Mouse (Mus musculus): ENCODE data around the gene Gm266.

GRCm38 (mm10) chr12:111441523-111441922 is 44.1 kb downstream of the Gm266 start:
- TF ChIP-seq CTCF (IDR thresholded peaks at IDR 0.05; ENCODE audit: low read depth) = no peak
- no peak for TF ChIP-seq EP300 (IDR thresholded peaks at IDR 0.05; ENCODE audit: low read depth)

All from heart, postnatal 0 days (tissue).